Mouse (Mus musculus): ENCODE results near the gene Shc2.

DNA sequence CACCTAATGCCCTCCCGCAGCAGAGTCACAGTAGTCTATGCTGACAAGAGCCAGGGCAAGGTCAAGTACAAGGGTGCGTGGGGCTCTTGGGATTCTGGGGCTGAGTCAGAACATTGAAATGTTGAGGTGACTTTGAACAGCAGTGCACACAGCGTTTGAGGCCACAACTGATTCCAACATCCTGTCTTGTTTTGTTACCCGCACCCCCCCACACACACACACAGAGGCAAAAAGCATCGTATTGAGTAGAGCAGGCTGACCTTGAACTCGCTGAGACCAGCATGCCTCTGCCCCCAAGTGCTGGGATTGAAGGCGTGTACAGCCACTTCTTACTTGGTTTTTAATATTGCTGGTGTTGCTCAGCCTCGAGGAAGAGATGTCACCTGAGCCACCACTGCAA is 63.4 kb downstream of the Shc2 start:
- no peak for TF ChIP-seq POLR2A (IDR thresholded peaks at IDR 0.05; ENCODE audit: insufficient read depth, low read depth, low read length)
- TF ChIP-seq CTCF (IDR thresholded peaks at IDR 0.05): no peak
- no peak for TF ChIP-seq EP300 (IDR thresholded peaks at IDR 0.05; ENCODE audit: insufficient read depth, low read depth, low read length)

Data from heart, adult 2 months (tissue).